Mouse (Mus musculus) pancreas, adult 10 weeks (tissue): ENCODE measurements around the gene Olfr814. TPM values are rescaled to one million over a fixed set of nuclear protein-coding genes. Genes with fewer than 3 reads are reported as not detected.

Source experiments
- polyA plus RNA-seq: library from polyadenylated mRNA; stranded (reverse); fragments of 350-450 nt; fragmentation: Illumina TruSeq; extraction: RNeasy Lipid Tissue Mini Kit (QIAGEN cat#74804); gene quantifications from one replicate; pipeline ENCODE4 v1.2.3, GENCODE M21; 2015; ENCODE audit warnings: low read depth, low replicate concordance; ENCODE audit not compliant: insufficient read depth

Olfr814 gene
- not detected for polyA plus RNA-seq

GRCm38 (mm10) chr10:129879751-129880150, at the start of gene Olfr814:
Gene Olfr814, minus strand, starts transcription at chr10:129879851.

GRCm38 (mm10) chr10:129915497-129915896, 35.8 kb upstream of the Olfr814 start, which contains the start of gene Olfr816:
Gene Olfr816, minus strand, starts transcription at chr10:129915597.

GRCm38 (mm10) chr10:129905767-129906166, 26.1 kb upstream of the Olfr814 start, which contains the start of gene Olfr815:
Gene Olfr815, minus strand, starts transcription at chr10:129905867.

GRCm38 (mm10) chr10:129855067-129855466, 24.6 kb downstream of the Olfr814 start, which contains the start of gene Olfr813:
Gene Olfr813, plus strand, starts transcription at chr10:129855367.

GRCm38 (mm10) chr10:129845994-129846393, 33.7 kb downstream of the Olfr814 start, which contains the start of gene Olfr812:
Gene Olfr812, minus strand, starts transcription at chr10:129846094.

Other genes starting within 250 kb of the Olfr814 start
- not detected for gene Olfr799, start 242.4 kb downstream of the Olfr814 start, polyA plus RNA-seq
- gene Olfr800, start 222.2 kb downstream of the Olfr814 start, polyA plus RNA-seq: not detected
- gene Olfr801, start 206.0 kb downstream of the Olfr814 start, polyA plus RNA-seq: not detected
- gene Olfr802, start 191.7 kb downstream of the Olfr814 start, polyA plus RNA-seq: not detected
- not detected for gene Olfr803, start 185.6 kb downstream of the Olfr814 start, polyA plus RNA-seq
- gene Olfr804, start 176.6 kb downstream of the Olfr814 start, polyA plus RNA-seq: not detected
- gene Olfr805, start 150.5 kb downstream of the Olfr814 start, polyA plus RNA-seq: not detected
- gene Olfr806, start 137.9 kb downstream of the Olfr814 start, polyA plus RNA-seq: not detected
- gene Olfr807, start 122.1 kb downstream of the Olfr814 start, polyA plus RNA-seq: not detected
- gene Olfr808, start 114.4 kb downstream of the Olfr814 start, polyA plus RNA-seq: not detected
- not detected for gene Olfr809, start 105.2 kb downstream of the Olfr814 start, polyA plus RNA-seq
- not detected for gene Olfr810, start 84.9 kb downstream of the Olfr814 start, polyA plus RNA-seq
- not detected for gene Olfr811, start 75.5 kb downstream of the Olfr814 start, polyA plus RNA-seq
- gene Olfr812, start 33.8 kb downstream of the Olfr814 start, polyA plus RNA-seq: not detected
- not detected for gene Olfr813, start 24.5 kb downstream of the Olfr814 start, polyA plus RNA-seq
- gene Olfr815, start 26.0 kb upstream of the Olfr814 start, polyA plus RNA-seq: not detected
- gene Olfr816, start 35.7 kb upstream of the Olfr814 start, polyA plus RNA-seq: not detected
- gene Olfr818, start 69.2 kb upstream of the Olfr814 start, polyA plus RNA-seq: not detected
- gene Olfr819, start 87.4 kb upstream of the Olfr814 start, polyA plus RNA-seq: not detected
- not detected for gene Olfr247, start 96.3 kb upstream of the Olfr814 start, polyA plus RNA-seq
- not detected for gene Gm10310, start 105.2 kb upstream of the Olfr814 start, polyA plus RNA-seq
- gene Olfr820, start 132.8 kb upstream of the Olfr814 start, polyA plus RNA-seq: not detected
- not detected for gene Olfr821, start 150.5 kb upstream of the Olfr814 start, polyA plus RNA-seq
- gene Olfr822, start 191.4 kb upstream of the Olfr814 start, polyA plus RNA-seq: not detected
- not detected for gene Olfr823, start 235.5 kb upstream of the Olfr814 start, polyA plus RNA-seq